Mouse (Mus musculus) v-Abl transformed pro-B cells (cell line): ENCODE data around the gene Mgll.

Source experiments
- in situ Hi-C, 2 experiments: fragments of 400-800 bp; cut with MboI; formaldehyde crosslinking; loops; one replicate each; pipeline ENCODE4 v1.15.1; 2025; ENCODE audit not compliant: unreplicated experiment in 2 of 2

Mgll gene

GRCm38 (mm10) chr6:88724313-88725195 is at the start of gene Mgll:
Gene Mgll, plus strand, starts transcription at chr6:88724412.
- in situ Hi-C loops = loop anchor here (5.0 kb wide), 1 partner anchor 88 kb away; no protein-coding TSS in a partner anchor

- in situ Hi-C loops = no loop called here
These were observed 48.4 kb upstream of the Mgll start for GRCm38 (mm10) chr6:88675815-88676214.

GRCm38 (mm10) chr6:88676753-88677736 is 47.2 kb upstream of the Mgll start:
- in situ Hi-C loops = no loop called here

- in situ Hi-C loops = no loop called here
These were observed 46.5 kb upstream of the Mgll start for GRCm38 (mm10) chr6:88677738-88678137.

GRCm38 (mm10) chr6:88681026-88681425 is 43.2 kb upstream of the Mgll start:
- in situ Hi-C loops = no loop called here

- in situ Hi-C loops = no loop called here
These were observed 40.7 kb upstream of the Mgll start for GRCm38 (mm10) chr6:88683380-88684053.

GRCm38 (mm10) chr6:88688171-88688570 is 36.0 kb upstream of the Mgll start:
- in situ Hi-C loops = no loop called here

- in situ Hi-C loops = no loop called here
These were observed 35.5 kb upstream of the Mgll start for GRCm38 (mm10) chr6:88688712-88689111.

- in situ Hi-C loops = no loop called here
These were observed 34.0 kb upstream of the Mgll start for GRCm38 (mm10) chr6:88690211-88690610.

GRCm38 (mm10) chr6:88691361-88691760 is 32.9 kb upstream of the Mgll start:
- in situ Hi-C loops = no loop called here

GRCm38 (mm10) chr6:88702887-88703286 is 21.3 kb upstream of the Mgll start:
- in situ Hi-C loops = no loop called here

- in situ Hi-C loops = no loop called here
These were observed 20.5 kb upstream of the Mgll start for GRCm38 (mm10) chr6:88703731-88704130.

GRCm38 (mm10) chr6:88708401-88709278 is 15.6 kb upstream of the Mgll start:
- in situ Hi-C loops = no loop called here

GRCm38 (mm10) chr6:88709279-88709575 is 15.0 kb upstream of the Mgll start:
- in situ Hi-C loops = no loop called here

- in situ Hi-C loops = no loop called here
These were observed 12.9 kb upstream of the Mgll start for GRCm38 (mm10) chr6:88711313-88711712.

GRCm38 (mm10) chr6:88712083-88712482 is 12.1 kb upstream of the Mgll start:
- in situ Hi-C loops = no loop called here

- in situ Hi-C loops = no loop called here
These were observed 10.9 kb upstream of the Mgll start for GRCm38 (mm10) chr6:88713320-88713719.

- in situ Hi-C loops = no loop called here
These were observed 10.0 kb upstream of the Mgll start for GRCm38 (mm10) chr6:88714200-88714674.

GRCm38 (mm10) chr6:88715378-88715781 is 8.8 kb upstream of the Mgll start:
- in situ Hi-C loops = no loop called here

GRCm38 (mm10) chr6:88715966-88716365 is 8.2 kb upstream of the Mgll start:
- in situ Hi-C loops = no loop called here
